Mouse (Mus musculus) ES-CJ7 (cell line): ENCODE data around the gene Taf8.

ENCODE experiments used
- DNase-seq: peaks from one replicate; pipeline ENCODE4 v3.0.0; 2011; ENCODE audit warnings: low read depth, low spot score

Gene Taf8

DNA sequence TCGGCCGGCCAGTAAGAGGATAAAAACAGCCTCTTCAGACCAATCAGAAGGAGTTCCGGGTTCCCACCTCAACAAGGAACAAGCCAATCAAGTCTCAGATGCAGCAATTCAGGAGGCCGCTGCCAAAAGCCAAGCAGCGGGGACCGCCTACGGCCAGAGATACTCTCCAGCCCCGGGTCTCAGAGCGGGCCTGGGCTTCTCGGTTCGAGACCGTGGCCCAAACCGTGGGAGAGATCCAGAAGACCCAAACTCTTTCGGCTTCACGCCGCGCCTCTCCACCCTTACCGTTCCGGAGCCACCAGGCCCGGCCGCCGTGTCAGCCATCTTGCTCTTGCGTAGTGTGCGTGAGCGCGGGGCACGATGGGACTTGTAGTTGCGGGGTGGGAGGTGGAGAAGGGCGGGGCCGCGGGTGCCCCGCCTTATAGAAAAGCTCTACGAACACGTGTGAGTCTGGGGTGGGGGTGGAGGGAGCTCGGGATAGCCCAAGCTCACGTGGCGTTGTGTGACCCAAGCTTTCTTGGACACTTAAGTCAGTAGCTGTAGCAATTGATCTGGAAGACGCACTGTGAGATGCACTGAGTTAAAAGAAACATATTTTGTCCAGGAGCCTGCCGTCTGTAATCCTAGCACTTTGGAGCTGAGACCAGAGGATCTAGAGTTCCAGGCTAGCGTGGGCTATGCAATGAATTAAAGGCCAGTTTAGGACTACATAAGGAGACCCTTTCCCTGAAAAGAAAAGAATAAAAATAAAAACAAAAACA is at the start of gene Taf8:
Gene Taf8 (minus strand): TSS at position 347 of the 761 bp plus-strand sequence.
- DNase-seq = peak; percentile 99

DNA sequence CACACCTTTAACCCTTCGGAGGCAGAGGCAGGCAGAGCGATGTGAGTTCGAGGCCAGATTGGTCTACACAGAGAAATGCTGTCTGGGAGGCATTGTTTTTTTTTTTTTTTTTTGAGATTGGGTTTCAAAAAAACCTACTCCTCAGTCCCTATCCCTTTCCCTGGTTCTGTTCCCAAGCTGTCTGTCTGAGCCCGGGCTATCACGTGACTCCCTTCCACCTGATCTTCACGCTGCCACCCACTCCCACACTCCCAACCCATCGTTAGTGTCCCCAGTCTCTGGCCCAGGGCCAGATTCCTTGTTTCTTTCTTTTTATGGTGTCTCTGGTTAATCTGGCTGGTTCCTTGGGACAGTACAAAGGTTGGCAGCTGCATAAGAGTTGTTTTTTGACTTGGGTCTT is 49.0 kb upstream of the Taf8 start:
- DNase-seq = no peak

DNA sequence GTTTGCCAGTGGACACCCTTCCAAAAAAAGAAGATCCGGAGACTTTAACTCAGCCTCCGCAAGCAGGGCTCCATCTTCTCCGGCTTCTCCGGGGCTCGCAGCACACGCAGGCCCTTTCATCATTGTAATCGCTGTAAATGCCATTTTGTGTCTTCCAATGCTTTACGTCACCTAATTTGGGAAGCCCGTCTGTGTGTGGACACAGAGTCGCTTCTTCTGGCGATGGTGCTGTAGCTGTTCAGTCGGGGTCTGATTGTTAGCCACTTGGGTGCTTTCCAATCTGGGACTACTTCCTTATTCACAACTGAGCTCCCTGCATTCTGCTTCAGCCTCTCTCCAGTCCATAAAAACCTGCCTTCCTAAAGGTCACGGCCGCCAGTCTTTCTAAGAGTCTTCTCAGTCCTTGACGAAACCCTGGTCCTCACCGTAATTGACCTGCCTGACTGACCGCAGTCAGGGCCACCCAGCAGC is 43.8 kb upstream of the Taf8 start:
- DNase-seq = no peak

DNA sequence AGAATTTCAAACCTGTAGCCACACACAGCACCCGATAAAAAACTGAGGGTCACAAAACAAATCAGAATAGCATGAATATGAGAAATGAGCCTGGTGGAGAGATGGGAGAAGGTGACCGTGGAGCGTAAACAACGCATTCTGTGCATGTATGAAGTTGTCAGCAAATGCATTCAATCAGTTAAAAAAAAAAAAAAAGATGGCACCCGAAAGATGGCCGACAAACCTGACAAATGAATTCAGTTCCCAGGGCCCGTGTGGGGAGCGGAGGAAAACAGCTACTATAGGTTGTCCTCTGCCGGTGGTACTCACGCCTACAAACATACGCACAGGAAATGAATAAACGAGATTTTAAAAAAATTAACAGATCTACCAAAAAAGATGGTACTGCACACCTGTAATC is 43.1 kb upstream of the Taf8 start:
- no peak for DNase-seq

DNA sequence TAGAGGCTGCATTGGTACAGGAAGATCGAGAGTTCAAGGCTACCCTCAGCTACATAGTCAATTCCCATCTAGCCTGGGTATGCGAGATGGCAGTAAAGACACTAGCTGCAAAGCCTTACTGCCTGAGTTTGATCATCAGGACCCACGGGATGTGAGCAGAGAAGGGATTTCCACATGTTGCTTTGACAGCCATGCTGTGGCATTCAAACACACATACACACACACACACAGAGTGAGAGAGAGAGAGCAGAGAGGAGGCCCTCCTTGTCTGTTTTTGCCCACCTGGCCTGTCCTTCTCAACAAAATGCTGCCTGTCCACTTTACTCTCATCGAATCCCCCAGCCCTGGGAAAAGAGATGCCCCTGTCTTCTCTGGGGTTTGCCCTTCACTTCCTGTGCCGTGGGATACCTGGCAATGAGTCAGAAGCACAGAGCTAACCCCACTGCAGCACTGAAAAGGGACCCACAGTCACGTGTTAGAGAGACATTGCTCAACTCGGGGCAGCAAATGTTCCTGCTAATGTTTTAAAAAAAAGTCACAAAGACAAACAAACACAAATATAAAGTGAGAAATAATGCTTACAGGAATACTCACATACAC is 41.1 kb upstream of the Taf8 start:
- no peak for DNase-seq

DNA sequence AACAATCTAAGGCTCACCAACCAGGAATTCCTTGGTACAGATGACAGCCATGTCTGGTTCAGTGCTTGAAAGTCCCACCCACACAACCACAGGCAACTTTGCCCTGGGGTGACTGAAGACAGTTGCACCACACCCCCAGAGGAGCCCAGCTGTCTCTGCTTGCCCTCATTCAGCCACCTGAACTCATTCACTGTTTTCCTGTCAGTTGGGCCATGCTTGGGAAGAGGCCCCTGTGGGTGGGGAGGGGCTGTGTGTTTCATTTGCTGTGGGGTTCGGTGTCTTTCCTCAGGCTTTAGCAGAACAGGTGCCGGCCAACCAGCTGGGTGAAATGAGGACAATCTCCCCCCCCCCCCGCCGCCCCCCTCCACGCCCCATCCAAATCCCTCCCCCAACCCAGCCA is 40.0 kb upstream of the Taf8 start:
- peak; percentile 73 for DNase-seq

DNA sequence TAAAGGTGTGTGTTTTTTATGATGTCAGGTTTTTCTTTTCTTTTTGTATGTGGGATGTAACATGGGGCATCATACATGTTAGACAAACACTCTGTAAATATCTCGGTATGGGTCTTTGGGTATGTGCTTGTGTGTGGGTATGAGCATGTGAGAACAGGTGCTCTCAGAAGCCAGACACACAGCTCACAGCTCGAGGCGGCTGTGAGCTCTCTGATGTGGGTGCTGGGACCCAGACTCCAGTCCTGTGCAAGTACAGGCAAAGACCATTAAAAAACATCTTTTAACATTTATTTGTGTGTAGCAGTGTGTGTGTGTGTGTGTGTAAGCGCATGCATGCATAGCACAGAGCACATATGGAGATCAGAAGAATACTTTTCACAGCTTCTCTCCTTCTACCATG is 37.0 kb upstream of the Taf8 start:
- DNase-seq = no peak

DNA sequence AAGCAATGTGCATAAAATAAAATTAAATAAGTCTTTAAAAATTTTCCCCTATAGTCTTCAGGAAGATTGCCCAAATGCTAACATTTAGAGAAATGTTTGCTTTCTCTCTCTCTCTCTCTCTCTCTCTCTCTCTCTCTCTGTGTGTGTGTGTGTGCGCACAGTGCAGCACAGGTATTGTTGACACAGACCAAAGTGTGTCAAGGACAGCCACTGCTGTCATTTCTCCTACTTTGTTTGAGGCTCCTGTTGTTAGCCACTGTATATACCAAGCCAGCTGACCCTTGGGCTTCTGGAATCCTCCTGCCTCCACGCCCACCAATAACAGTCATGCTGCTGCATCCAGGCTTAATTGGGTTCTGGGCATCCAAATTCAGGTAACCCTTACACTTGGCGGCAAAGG is 36.0 kb upstream of the Taf8 start:
- DNase-seq = no peak

DNA sequence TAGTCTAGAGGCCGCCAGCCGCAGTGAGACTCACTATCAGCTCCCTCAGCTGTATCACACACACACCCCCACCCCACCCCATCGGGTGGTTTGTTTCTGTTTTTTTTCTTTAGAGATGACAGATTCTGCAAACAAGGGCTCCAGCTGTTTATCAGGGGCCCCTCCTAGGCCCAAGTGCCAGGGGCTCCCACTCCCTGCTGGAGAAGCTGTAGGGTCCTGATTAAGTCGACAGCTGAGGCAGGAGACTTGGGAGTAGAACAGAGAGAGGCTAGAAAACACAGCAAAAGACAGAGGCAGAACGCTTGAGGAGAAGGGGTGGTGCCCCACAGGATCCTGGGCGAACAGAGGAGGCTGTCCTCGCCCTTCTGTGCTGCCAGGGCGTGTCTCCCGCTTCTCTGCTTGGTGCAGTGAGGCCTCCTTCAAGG is 33.7 kb upstream of the Taf8 start:
- DNase-seq = no peak

DNA sequence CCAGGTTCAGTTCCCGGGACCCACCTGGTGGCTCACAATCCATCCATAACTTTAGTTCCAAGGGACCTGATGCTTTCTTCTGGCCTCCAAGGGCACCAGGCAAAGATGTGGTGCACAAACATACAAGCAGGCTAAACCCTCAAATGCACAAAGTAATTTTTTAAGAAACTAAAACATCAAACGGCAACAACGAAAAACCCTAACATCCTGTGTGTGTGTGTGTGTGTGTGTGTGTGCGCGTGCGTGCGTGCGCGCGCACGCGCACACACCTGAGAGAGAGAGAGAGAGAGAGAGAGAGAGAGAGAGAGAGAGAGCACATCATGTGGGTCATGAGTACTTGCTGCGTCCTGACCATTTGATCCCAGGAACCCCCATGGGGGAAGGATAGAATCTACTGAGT is 31.6 kb upstream of the Taf8 start:
- no peak for DNase-seq

DNA sequence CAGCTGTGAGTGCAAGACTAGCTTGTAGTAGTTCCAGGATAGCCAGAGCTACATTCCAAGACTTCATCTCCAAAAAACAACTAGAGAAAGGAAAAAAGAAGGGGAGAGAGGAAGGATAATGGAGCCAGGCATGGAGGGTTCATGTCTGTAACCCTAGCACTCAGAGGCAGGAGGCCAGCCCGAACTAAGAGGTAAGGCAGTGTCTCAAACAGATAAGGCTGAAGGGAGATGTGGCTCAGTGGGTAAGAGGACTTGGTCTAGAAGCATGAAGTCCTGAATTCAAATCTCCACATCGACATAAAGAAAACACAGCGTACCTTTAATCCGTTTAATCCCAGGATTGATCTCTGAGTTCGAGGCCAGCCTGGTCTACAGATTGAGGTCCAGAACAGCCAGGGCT is 30.3 kb upstream of the Taf8 start:
- DNase-seq = no peak

DNA sequence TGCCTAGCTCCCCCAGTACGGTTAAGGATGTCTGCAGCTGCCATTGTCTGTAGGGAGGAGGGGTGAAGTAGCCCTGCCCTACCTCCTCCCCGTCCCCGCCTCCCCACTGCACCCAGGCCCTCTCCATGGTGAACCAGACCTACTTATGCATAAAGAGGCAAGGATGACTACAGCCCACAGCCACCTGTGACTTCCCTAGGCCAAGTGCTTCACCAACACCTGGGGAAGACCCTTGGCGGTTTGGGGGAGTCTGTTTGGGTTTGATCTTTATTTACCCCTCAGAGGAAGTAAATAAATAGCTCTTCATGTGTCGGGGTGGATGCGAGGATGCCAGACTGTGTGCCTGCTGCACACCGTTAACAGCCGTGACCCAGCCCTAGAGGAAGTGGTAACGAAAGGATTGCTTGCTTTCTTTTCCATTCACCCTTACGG is 29.3 kb upstream of the Taf8 start:
- peak; percentile 59 for DNase-seq

DNA sequence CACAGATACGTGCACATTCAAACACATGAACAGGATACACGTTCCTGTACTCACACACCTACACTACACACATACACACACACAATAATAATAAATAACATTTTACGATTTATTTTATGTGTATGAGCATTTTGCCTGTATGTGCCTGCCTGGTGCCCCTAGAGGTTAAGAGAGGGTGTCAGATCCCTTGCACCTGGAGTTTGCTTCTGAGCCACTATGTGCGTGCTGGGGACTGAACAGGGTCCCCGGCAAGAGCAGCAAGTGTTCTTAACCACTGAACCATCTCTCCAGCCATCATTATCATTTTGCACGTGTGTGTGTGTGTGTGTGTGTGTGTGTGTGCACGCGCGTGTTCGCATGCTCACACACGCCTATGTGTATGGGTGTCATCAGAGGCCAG is 27.5 kb upstream of the Taf8 start:
- DNase-seq = no peak

DNA sequence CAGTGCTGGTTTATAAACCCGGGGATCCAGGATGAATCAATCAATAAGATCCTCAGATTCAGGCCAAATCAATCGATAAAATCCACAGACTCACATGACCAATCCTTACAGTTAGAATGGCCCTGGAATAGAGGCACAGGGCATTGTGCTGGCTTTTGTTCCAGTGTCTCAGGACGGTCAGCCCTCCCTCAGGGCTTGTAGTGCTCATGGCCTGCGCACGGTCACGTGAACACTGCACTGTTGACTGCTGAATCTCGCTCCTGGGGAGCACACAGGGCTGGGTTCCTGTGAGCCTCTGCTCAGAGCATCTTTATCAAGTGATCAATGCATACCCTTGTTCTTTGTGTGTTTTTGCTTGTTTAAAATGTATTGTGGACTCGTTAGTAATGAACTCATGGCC is 26.8 kb upstream of the Taf8 start:
- no peak for DNase-seq

DNA sequence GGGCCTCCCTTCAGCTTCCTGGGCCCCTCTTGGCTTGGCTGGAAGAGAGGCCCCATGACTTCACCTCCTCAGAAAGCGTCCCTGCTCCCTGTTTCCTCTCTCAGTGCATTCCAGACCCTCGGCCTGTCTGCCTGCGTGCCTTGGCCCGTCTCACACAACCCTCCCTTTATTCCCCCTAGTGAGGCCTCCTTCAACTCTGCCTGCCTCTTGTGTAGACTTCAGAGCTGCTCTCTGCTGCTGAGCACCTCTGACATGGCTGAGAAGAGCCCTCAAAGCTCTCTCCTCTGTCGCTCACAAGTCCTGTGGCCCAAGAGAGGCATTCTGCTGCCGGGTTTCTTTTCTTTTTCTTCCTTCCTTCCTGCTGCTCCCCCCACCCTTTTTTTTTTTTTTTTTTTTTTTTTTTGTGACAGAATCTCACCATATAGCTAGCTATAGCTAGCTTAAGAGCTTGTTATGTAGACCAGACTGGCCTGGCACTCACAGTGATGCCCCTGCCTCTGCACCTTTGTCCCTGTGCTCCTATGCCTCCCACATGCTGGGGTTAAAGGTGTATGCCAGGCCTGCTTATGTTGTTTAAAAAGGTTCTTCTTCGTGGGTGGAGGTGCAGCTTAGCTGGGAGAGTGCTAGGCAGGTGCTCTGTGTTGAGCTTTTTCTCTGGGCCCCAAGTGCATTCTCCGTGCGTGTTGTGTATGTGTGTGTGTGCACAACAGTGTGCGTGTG is 25.6 kb upstream of the Taf8 start:
- DNase-seq = no peak

DNA sequence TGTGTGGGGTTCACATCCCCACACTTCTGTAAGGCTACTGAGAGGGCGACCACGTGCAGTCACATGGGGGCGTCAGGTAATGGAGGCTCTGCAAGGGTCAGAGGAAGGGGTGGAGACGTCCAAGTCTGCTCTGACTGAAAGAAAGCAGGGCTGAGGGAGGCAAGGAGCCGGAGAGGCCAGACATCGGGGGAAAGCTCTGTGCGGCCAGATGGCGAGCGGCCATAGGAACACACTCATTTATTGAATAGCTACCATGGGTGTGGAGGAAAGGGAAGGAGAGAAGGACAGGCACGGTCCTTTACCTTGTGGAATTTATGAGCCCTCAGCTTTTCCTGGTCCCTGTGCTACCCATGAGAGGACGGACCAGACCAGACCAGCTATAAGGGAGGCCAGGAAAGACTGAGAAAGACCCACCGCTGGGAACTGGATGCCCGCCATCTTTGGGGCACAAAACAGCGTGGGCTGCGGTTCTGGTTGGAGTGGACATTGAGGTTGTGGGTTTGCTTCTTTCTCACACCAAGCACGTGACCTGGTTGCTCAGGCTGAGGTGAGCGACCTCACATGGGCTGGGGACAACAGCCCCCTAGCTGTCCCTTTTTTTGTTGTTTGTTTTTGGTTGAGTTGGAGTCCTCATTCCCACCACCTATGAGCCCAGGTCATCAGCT is 24.9 kb upstream of the Taf8 start:
- DNase-seq = no peak

DNA sequence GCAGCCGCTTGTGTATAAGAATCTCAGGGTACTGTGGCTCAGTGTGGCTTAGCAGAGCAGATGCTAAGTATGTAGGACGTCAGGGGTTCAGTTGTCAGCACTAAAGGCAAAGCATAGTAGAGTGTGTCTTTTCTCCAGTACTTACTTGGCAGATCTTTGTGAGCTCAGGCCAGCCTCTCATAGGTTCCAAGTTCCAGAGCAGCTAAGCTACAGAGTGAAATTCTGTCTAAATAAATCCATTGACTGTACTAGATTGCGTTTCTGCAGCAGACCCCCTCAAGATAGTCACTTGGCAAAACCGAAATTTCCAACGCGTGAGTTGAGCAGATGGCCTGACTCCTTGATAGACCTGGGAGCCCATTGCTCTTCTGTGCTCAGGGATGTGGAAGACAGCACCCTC is 22.9 kb upstream of the Taf8 start:
- no peak for DNase-seq

DNA sequence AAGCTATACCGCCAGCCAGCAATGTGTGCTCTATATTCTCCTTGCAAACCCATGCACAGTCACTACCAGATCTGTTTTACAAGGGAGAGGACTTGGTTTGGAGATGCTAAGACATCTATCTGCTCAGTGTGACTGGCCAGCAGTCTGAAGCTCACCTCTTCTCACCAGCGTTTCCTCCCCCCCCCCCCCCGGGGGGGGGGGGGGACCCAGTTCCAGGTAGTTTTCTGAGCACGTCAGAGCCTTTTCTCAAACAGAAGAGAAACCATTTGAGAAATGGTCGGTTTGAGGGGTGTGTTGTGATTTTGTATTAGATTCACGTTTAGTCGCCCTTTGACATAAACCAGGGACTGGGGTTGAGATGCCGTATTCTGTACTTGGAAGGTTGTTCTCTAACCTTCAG is 22.0 kb upstream of the Taf8 start:
- no peak for DNase-seq

DNA sequence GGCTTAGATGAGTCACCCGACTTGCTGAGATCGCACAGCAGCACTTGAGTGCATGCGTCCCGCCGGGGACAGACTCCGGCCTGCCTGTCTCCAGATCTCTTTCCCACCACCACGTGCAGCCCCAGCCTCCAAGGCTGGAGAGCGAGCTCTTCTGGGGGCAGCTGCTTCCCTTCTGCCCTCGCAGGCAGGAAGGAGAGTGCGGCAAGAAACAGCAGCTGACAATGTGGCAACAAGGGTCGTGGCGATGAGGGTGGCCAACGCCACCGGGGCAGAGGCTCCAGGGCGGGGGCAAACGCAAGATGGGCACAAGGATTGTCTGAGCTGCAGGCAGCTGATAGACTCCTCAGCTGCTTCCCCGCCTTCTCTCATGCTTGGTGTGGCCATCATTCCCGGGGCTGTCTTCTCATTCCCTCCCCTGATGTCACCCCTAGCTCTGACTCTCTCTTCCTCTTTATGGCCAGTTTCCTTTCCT is 21.2 kb upstream of the Taf8 start:
- no peak for DNase-seq

DNA sequence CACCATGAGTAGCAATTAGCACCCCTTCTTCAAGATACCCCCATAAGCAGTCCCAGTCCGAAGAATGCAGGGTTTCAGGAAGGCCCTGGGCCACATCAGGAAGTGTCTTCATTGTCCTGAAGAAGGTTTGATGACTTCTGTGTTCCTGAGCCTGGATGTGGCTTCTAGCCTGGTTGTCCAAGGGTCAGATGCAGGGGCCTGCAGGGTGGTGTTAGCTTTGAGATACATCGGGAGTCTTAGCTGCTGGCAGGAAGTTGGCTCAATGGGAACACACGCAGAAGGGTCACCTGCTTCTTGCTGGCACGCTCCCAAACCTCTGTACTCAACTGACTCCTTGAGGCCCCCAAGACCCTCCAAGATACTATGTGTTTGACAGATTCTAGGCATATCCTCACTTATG is 20.4 kb upstream of the Taf8 start:
- DNase-seq = no peak

DNA sequence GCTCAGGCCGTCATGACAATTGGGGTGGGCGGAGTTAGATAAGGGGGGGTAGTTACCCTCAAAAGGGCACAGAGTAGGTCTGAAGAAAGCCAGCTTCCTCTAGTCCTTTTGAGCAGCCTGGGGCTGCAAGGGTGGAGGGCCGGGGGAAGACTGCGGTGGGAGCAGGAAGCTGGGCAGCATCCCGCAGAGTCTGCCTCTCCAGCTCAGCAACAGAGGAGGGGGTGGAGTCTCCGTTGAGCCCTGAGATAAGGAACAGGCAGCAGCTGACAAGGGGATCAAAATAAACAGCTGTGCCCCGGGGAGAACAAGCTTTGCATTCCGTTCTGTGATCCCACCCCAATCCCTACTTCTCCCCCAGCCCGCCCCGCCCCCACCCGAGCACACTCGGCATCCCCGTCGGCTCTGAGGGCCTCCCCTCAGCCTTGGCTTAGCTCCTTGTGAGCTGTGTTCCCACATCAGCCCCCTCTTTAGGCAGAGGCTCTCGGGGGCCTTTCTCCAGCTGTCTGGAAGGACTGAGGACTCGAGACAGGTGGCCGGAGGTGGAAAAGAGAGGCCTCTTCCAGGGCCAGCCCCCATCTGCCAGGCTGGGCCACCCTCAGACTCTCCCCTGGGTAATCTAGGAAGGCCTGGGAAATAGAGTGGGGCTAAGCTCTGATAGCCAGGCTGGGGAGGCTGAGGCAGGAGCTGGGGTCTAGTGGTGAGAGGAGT is 19.6 kb upstream of the Taf8 start:
- DNase-seq = peak; percentile 96

DNA sequence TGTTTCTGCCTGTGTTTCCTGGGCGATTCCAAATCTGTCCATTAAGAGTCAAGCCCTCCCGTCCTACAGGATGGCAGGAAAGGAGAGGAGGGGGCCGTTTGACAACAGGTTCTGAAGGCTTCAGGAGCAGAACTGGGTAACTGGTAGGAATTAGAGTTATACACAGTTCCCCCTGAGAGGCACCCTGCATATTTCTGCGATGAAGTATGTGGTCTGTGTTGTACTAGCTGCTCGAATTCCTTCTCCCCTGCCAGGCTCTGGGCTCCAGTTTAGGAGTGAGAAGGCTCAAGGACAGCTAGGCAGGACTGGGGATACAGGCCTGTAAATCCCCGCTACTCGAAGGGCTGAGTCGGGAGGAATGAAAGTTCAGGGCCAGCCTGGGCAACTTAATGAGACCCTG is 16.1 kb upstream of the Taf8 start:
- no peak for DNase-seq
